Mouse (Mus musculus): ENCODE data around the gene Numb. TPM values are rescaled to one million over a fixed set of nuclear protein-coding genes. Genes with fewer than 3 reads are reported as not detected.
"Not testable (repeated sequence)": the region's sequence is repeated elsewhere in the genome, so short reads cannot be mapped to it uniquely, and the experiment has no call there.

The Numb gene
- polyA plus RNA-seq, 1 experiment from 2014 or later, result 27.2 TPM

DNA sequence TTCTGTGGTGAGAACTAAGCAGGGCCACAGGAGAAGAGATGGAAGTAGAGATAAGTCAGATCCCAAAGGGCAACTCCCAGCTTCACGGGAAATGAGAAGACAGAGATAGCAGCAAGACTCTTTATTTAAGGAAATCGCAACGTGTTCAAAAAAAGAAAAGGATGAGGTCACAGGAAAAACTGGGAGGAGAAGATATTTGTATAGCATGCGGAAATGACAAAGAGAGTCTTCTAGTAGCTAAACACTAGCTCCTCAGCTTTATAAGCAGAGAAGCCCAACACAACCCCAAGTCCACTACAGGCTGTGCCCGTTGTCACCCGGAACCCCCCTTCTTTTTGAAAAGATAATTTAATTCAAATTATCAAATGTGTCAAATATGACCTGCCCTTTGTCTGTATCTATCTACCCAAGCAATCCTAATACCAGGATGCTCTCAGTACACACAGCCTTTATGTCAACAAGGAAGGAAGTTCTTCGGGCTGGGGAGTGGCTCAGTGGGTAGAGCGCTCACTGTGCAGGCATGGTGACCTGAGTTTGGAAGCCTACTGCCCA lies 25.6 kb upstream of the Numb start:
- Histone ChIP-seq H3K36me3 (ENCODE audit: control insufficient read depth, insufficient read depth, low read length) (peaks cover 3% of the 10 kb centered on the region; the same call in 1 of the 2 replicates), H3K27me3 (ENCODE audit: control insufficient read depth, insufficient read depth, low read length) (no peaks in the 10 kb centered on the region), H3K4me3 (ENCODE audit: low read depth, low read length) (no peak overlapping the region), H3K9me3 (ENCODE audit: control insufficient read depth, low read length) (no peaks in the 10 kb centered on the region), H3K4me2 (no peak overlapping the region), H3K9ac (ENCODE audit: low read length) (no peak overlapping the region), H3K4me1 (ENCODE audit: control insufficient read depth, insufficient read depth, low read length) (peaks cover 13% of the 10 kb centered on the region), H3K27ac (ENCODE audit: low read depth, low read length) (no peak overlapping the region)
- no peak for ATAC-seq (ENCODE audit: low FRiP score)
- 88% methylated on average over 8 of the region's 8 CpGs for WGBS
- DNase-seq (ENCODE audit: low spot score, missing footprints), result no peak

DNA sequence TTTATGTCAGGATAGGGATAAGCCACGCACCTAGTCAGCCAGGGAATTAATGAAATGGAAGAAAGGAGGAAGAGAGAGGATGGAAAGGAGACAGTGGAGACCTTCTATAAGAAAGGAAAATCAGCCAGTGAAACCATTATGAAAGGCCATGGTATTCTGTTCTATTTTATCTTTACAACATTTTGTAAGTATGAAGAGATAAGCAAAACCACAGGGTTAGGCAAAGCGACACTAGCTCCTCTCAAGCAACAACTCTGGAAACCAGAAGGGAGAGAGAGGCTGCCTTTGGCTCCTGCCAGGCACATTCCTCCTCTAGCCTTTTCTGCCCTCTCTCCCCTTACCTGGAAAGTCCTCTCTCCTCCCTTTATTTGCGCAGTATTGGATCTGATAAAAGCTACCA lies 20.2 kb upstream of the Numb start:
- H3K4me3 ChIP-seq (ENCODE audit: low read depth, low read length), result no peak overlapping the region
- peaks cover 2% of the 10 kb centered on the region; the same call in 1 of the 2 replicates for H3K4me1 ChIP-seq (ENCODE audit: control insufficient read depth, insufficient read depth, low read length)
- WGBS, result 83% methylated on average over 3 of the region's 3 CpGs
- H3K36me3 ChIP-seq (ENCODE audit: control insufficient read depth, insufficient read depth, low read length), result no peaks in the 10 kb centered on the region
- H3K27ac ChIP-seq (ENCODE audit: low read depth, low read length), result no peak overlapping the region
- ATAC-seq (ENCODE audit: low FRiP score), result no peak
- DNase-seq (ENCODE audit: low spot score, missing footprints), result no peak
- H3K27me3 ChIP-seq (ENCODE audit: control insufficient read depth, insufficient read depth, low read length), result no peaks in the 10 kb centered on the region
- no peak overlapping the region for H3K4me2 ChIP-seq
- no peaks in the 10 kb centered on the region for H3K9me3 ChIP-seq (ENCODE audit: control insufficient read depth, low read length)
- H3K9ac ChIP-seq (ENCODE audit: low read length), result no peak overlapping the region

DNA sequence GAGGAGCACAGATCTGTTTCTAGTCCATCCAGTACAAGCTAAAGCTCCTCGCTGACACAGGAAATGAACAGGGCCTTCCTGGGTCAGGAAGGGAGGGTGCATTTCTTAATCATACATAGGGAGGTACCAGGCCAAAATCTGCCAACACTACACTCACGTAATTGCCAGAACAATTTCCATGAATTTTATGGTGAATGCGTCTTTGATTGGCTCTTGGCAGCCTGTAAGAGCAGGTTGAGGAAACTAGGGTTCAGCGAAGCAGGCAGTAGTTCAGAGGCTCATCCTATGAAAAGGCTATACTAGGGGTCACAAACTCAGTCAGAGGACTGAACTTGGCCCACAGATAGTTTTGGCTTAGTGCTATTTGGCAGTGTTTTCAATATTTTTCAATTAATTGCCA lies 18.3 kb upstream of the Numb start:
- Histone ChIP-seq H3K4me3 (ENCODE audit: low read depth, low read length) (no peak overlapping the region), H3K9ac (ENCODE audit: low read length) (no peak overlapping the region), H3K27me3 (ENCODE audit: control insufficient read depth, insufficient read depth, low read length) (no peaks in the 10 kb centered on the region), H3K4me1 (ENCODE audit: control insufficient read depth, insufficient read depth, low read length) (peaks cover 2% of the 10 kb centered on the region; the same call in 1 of the 2 replicates), H3K4me2 (no peak overlapping the region), H3K9me3 (ENCODE audit: control insufficient read depth, low read length) (no peaks in the 10 kb centered on the region), H3K27ac (ENCODE audit: low read depth, low read length) (no peak overlapping the region), H3K36me3 (ENCODE audit: control insufficient read depth, insufficient read depth, low read length) (no peaks in the 10 kb centered on the region)
- DNase-seq (ENCODE audit: low spot score, missing footprints) (no peak), ATAC-seq (ENCODE audit: low FRiP score) (no peak)
- WGBS, result 55% methylated on average over 4 of the region's 4 CpGs

DNA sequence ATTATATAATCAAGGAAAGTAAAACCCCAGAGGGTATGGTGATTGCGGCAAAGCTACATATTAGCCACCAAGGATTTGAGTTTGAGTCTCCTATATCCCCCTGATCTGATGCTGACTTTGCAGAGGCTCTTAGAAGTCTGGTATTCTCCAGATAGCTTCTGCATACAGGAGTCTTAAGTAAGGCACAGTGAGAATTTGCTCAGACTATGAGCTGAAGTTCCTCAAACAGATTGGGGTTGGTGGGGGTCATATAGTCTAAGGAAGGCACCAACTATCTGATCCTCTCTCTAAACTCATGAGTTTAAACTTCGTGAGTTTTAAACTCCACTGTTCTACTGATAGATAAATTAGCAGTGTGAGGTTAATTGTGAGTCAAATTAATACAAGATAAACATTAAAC lies 17.6 kb upstream of the Numb start:
- Histone ChIP-seq H3K9ac (ENCODE audit: low read length) (no peak overlapping the region), H3K4me2 (no peak overlapping the region), H3K36me3 (ENCODE audit: control insufficient read depth, insufficient read depth, low read length) (no peaks in the 10 kb centered on the region), H3K27me3 (ENCODE audit: control insufficient read depth, insufficient read depth, low read length) (no peaks in the 10 kb centered on the region), H3K9me3 (ENCODE audit: control insufficient read depth, low read length) (no peaks in the 10 kb centered on the region), H3K27ac (ENCODE audit: low read depth, low read length) (no peak overlapping the region), H3K4me1 (ENCODE audit: control insufficient read depth, insufficient read depth, low read length) (peaks cover 2% of the 10 kb centered on the region; the same call in 1 of the 2 replicates), H3K4me3 (ENCODE audit: low read depth, low read length) (no peak overlapping the region)
- ATAC-seq (ENCODE audit: low FRiP score) (no peak), DNase-seq (ENCODE audit: low spot score, missing footprints) (peak; percentile 62)
- 70% methylated on average over 2 of the region's 2 CpGs for WGBS

DNA sequence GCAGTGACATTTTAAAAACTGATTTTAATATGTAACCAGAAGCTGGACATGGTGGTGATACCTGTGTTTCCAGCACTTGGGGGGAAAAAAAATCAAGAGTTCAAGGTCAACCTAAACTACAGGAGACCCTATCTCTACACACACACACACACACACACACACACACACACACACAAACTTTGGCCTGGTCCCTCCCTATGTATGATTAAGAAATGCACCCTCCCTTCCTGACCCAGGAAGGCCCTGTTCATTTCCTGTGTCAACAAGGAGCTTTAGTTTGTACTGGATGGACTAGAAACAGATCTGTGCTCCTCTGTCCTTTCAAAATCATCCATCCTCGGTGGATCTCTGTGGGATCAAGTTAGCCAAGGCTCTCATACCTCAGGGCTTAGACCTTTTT lies 16.9 kb upstream of the Numb start:
- not testable (repeated sequence) for H3K27ac ChIP-seq (ENCODE audit: low read depth, low read length); H3K4me1 ChIP-seq (ENCODE audit: control insufficient read depth, insufficient read depth, low read length); H3K36me3 ChIP-seq (ENCODE audit: control insufficient read depth, insufficient read depth, low read length); H3K4me2 ChIP-seq; H3K9me3 ChIP-seq (ENCODE audit: control insufficient read depth, low read length); ATAC-seq (ENCODE audit: low FRiP score); H3K27me3 ChIP-seq (ENCODE audit: control insufficient read depth, insufficient read depth, low read length); H3K9ac ChIP-seq (ENCODE audit: low read length); H3K4me3 ChIP-seq (ENCODE audit: low read depth, low read length)
- DNase-seq (ENCODE audit: low spot score, missing footprints), result peak; percentile 77
- 32% methylated on average over 1 of the region's 1 CpGs for WGBS

DNA sequence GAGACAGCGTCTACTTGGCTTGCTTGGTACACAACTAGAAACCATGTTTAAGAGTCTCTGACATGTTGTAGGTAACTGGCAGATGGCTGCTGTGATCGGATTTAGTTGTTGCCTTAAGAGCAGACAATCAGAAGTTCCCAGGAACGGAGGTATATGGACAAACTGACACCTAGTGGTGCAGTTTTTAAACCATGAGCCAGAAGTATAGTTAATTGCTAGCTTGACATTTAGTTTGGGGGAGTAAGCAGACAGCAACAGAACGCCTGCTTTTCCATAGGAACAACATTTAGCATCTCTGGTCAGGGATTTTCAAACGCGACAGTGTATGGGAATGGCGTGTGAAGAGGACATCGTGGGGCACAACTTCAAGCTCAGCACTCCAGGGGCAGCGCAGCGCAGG lies 15.9 kb upstream of the Numb start:
- peaks cover 2% of the 10 kb centered on the region; the same call in 1 of the 2 replicates for H3K4me1 ChIP-seq (ENCODE audit: control insufficient read depth, insufficient read depth, low read length)
- ATAC-seq (ENCODE audit: low FRiP score), result no peak
- no peak overlapping the region for H3K4me2 ChIP-seq
- 70% methylated on average over 10 of the region's 10 CpGs for WGBS
- no peak overlapping the region for H3K27ac ChIP-seq (ENCODE audit: low read depth, low read length)
- DNase-seq (ENCODE audit: low spot score, missing footprints), result peak; percentile 44
- no peaks in the 10 kb centered on the region for H3K36me3 ChIP-seq (ENCODE audit: control insufficient read depth, insufficient read depth, low read length)
- H3K27me3 ChIP-seq (ENCODE audit: control insufficient read depth, insufficient read depth, low read length), result no peaks in the 10 kb centered on the region
- H3K9me3 ChIP-seq (ENCODE audit: control insufficient read depth, low read length), result no peaks in the 10 kb centered on the region
- H3K4me3 ChIP-seq (ENCODE audit: low read depth, low read length), result no peak overlapping the region
- no peak overlapping the region for H3K9ac ChIP-seq (ENCODE audit: low read length)

DNA sequence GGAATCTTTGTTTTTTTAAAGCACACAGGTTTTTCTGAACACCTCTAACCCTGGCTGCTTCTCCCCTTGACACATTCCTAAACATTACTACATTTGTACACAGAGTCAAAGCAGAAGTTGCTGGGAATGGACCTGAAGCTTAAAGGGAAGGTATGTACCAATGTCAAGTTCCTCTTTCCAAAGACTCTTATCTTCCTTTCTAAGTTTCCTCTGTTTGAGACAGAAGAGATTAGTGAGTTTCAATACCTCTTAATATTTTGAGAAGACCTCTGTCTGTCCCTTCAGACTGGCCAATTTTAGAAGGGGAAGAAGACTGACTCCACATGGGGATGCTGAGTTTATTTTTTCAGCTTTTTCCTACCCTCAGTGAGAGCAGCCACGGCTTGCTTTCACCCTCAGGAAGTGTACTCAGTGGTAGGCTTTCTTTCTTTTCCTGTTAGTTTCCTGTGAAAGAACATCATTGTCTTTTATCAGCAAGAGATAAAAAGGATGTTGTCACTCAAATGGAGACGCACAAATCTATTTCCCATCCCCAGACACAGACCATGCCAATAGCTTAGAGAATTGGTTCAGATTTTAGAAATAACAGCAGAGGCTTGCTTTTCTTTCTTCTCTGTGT lies 7.6 kb upstream of the Numb start:
- Histone ChIP-seq H3K9me3 (ENCODE audit: control insufficient read depth, low read length) (no peaks in the 10 kb centered on the region), H3K27ac (ENCODE audit: low read depth, low read length) (no peak overlapping the region), H3K27me3 (ENCODE audit: control insufficient read depth, insufficient read depth, low read length) (no peaks in the 10 kb centered on the region), H3K9ac (ENCODE audit: low read length) (no peak overlapping the region), H3K4me3 (ENCODE audit: low read depth, low read length) (no peak overlapping the region), H3K36me3 (ENCODE audit: control insufficient read depth, insufficient read depth, low read length) (no peaks in the 10 kb centered on the region), H3K4me1 (ENCODE audit: control insufficient read depth, insufficient read depth, low read length) (no peaks in the 10 kb centered on the region), H3K4me2 (no peak overlapping the region)
- ATAC-seq (ENCODE audit: low FRiP score) (no peak), DNase-seq (ENCODE audit: low spot score, missing footprints) (no peak)
- WGBS, result 62% methylated on average over 2 of the region's 2 CpGs

DNA sequence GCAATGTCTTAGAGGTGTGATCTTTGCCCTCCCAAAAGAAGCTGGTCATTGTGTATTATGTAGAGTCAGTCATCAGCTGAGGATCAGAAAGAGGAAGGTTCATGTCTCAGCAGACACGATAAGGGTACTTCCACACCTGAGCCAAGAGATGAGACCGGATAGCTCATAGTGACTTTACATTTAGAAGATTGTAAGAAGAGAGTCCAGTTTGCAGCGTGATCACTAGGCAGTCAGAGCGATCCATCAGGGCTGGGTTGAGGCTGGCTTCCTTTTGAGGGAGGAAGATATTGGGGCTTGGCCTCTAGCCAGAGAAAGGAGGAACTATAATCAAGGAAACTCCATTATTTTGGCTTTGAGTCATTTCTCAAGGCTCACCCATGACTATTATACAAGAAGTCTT lies 6.0 kb upstream of the Numb start:
- H3K4me3 ChIP-seq (ENCODE audit: low read depth, low read length), result no peak overlapping the region
- no peaks in the 10 kb centered on the region for H3K9me3 ChIP-seq (ENCODE audit: control insufficient read depth, low read length)
- H3K36me3 ChIP-seq (ENCODE audit: control insufficient read depth, insufficient read depth, low read length), result no peaks in the 10 kb centered on the region
- no peak overlapping the region for H3K27ac ChIP-seq (ENCODE audit: low read depth, low read length)
- no peak overlapping the region for H3K9ac ChIP-seq (ENCODE audit: low read length)
- H3K27me3 ChIP-seq (ENCODE audit: control insufficient read depth, insufficient read depth, low read length), result no peaks in the 10 kb centered on the region
- no peak overlapping the region for H3K4me2 ChIP-seq
- 85% methylated on average over 4 of the region's 4 CpGs for WGBS
- H3K4me1 ChIP-seq (ENCODE audit: control insufficient read depth, insufficient read depth, low read length), result peaks cover 6% of the 10 kb centered on the region; the same call in 1 of the 2 replicates
- ATAC-seq (ENCODE audit: low FRiP score) (no peak), DNase-seq (ENCODE audit: low spot score, missing footprints) (no peak)

DNA sequence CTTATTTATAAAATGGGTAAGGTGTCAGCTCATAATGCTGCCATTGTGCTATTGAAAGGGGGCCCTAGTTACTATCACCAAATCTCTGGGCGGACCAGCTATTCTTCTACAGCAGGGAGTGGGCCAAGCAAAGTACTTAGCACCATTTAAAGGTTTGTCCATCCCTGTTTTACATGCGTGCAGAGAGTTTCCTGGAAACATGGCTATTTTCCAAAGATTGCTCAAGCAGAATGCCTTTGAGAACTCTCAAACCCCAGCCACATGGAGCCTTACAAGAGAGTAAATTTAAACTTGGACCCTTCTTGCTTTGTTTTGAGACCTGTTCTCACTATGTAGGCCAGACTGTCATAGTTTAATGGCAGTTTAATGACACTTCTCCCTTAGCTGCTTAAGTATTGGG lies 4.3 kb upstream of the Numb start:
- Histone ChIP-seq H3K4me2 (no peak overlapping the region), H3K9me3 (ENCODE audit: control insufficient read depth, low read length) (no peaks in the 10 kb centered on the region), H3K27me3 (ENCODE audit: control insufficient read depth, insufficient read depth, low read length) (no peaks in the 10 kb centered on the region), H3K36me3 (ENCODE audit: control insufficient read depth, insufficient read depth, low read length) (no peaks in the 10 kb centered on the region), H3K9ac (ENCODE audit: low read length) (no peak overlapping the region), H3K27ac (ENCODE audit: low read depth, low read length) (no peak overlapping the region), H3K4me3 (ENCODE audit: low read depth, low read length) (no peak overlapping the region), H3K4me1 (ENCODE audit: control insufficient read depth, insufficient read depth, low read length) (peaks cover 6% of the 10 kb centered on the region; the same call in 1 of the 2 replicates)
- WGBS, result 92% methylated on average over 2 of the region's 2 CpGs
- no peak for ATAC-seq (ENCODE audit: low FRiP score)
- DNase-seq (ENCODE audit: low spot score, missing footprints), result no peak
